Comparison of ENCODE assay signal across 9 mouse cellular contexts in the genomic region with DNA sequence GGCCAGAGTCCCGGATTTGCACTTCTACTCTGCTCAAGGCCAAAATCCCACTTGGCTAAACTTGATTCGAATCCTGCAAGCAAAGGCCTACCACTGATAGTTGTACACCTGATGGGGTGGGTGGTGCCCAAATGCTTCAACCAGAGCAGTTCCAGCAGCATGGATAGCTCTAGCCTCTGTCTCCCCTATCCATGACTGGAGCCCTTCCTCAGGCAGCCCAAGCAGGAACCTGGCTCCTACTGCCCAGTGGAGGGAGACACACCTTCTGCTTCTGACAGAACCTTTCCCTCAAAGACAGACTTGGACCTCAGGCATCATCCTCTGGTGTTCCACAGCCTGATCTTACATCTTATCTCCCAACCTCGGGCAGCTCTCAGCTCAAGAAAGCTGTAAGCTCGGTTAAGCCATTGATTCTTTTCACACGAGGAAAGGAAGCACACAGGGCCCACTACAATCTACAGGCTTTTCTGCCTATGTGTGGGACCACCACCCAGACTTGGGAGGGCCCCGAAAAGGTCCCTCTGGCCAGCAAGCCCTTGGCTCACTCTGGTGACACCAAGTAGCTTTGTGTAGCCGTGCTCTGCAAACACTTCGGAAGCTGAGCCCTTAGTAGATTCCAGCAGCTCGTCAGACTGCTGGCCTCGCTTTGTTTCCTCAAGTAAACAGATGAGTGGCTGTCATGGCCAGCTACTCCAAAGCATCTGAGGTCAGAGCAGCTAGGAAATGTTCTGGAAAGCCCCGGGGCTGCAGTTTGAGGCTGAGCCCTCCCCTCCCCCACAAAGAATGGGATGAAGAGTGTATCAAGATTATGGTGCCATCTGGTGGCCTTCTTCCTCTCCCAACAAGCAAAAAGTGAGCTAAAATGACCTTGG. TPM values are rescaled to one million over a fixed set of nuclear protein-coding genes. Genes with fewer than 3 reads are reported as not detected.
DNase-seq lines count a peak whose midpoint lies in the region; ATAC-seq lines count a peak whose summit lies in the region.
"Had no signal": no experiment of that assay in that cellular context is flagged by ENCODE, and none has a peak within 500 bp of the region (broad histone marks: within the 10 kb centered on the region; RNA-seq: fewer than 3 reads in every experiment).

No protein-coding gene starts in this region.

- no peak overlapping the region for H3K4me3 ChIP-seq in hindbrain, embryonic 13.5 days
- H3K4me3 ChIP-seq: liver, embryonic 15.5 days had no signal

- H3K36me3 ChIP-seq in hindbrain, embryonic 13.5 days: no peaks in the 10 kb centered on the region
- H3K36me3 ChIP-seq: liver, embryonic 15.5 days had no signal

- no peaks in the 10 kb centered on the region for H3K27me3 ChIP-seq in hindbrain, embryonic 13.5 days

- peaks cover 7% of the 10 kb centered on the region for H3K4me1 ChIP-seq in hindbrain, embryonic 13.5 days (replicated peaks)
- H3K4me1 ChIP-seq: liver, embryonic 15.5 days had no signal

- no peak overlapping the region for H3K9ac ChIP-seq in hindbrain, embryonic 13.5 days
- H3K9ac ChIP-seq: liver, embryonic 15.5 days had no signal

- peak; percentile 84 for ATAC-seq in hindbrain, embryonic 13.5 days (ENCODE audit: low FRiP score)
- no peak for ATAC-seq in megakaryocyte, adult 5-6 weeks (ENCODE audit: poor library complexity, severe bottlenecking)

- H3K4me2 ChIP-seq in hindbrain, embryonic 13.5 days: peak overlapping the region; percentile 27; the same call in 1 of the 2 replicates
- H3K4me2 ChIP-seq: liver, embryonic 15.5 days had no signal

- peak; percentile 34 for DNase-seq in WW6 (ENCODE audit: low read depth, low spot score)
- peak; percentile 81 to 89 for DNase-seq in cerebellum, postnatal 25 days
- peak; percentile 70 to 81 for DNase-seq in frontal cortex, postnatal 36 days (ENCODE audit: low spot score in 2 of 2)
- peak; percentile 76 for DNase-seq in layer of hippocampus, adult 9-11 months
- DNase-seq in lung, postnatal 14 days: peak; percentile 79
- peak; percentile 63 for DNase-seq in retina, postnatal 7 days (ENCODE audit: low read depth, low spot score)

- no peaks in the 10 kb centered on the region for H3K9me3 ChIP-seq in hindbrain, embryonic 13.5 days
- H3K9me3 ChIP-seq: liver, embryonic 15.5 days had no signal

- WGBS in hindbrain, embryonic 13.5 days: 45% methylated on average over 11 of the region's 11 CpGs

- H3K27ac ChIP-seq in hindbrain, embryonic 13.5 days: peak overlapping the region; percentile 70
- H3K27ac ChIP-seq: liver, embryonic 15.5 days had no signal

RNA-seq across cellular contexts. Expression of a gene that starts 44.5 kb away (rescaled TPM):
- polyA plus RNA-seq in hindbrain, embryonic 13.5 days (2015; fragmentation: Nextera tagmentation; extraction: Ambion mirVana): 0.08 TPM in 2 replicates
- not detected in 2 replicates for total RNA-seq in megakaryocyte, adult 5-6 weeks (2015)
- total RNA-seq in megakaryocyte, adult 5-6 weeks (2017): not detected in 2 replicates
- polyA plus RNA-seq: liver, embryonic 15.5 days had no signal

Comparison
In these comparisons a context has a peak if more than half of its experiments do, and no peak if none do; other contexts are left out.
1. DNase-seq: peak in every context shown above with its lines; median percentile 85 in cerebellum, postnatal 25 days; 79 in lung, postnatal 14 days; 76 in layer of hippocampus, adult 9-11 months; 76 in frontal cortex, postnatal 36 days; 63 in retina, postnatal 7 days; 34 in WW6.